Comparison of ENCODE assay signal across 23 mouse cellular contexts in the genomic region with DNA sequence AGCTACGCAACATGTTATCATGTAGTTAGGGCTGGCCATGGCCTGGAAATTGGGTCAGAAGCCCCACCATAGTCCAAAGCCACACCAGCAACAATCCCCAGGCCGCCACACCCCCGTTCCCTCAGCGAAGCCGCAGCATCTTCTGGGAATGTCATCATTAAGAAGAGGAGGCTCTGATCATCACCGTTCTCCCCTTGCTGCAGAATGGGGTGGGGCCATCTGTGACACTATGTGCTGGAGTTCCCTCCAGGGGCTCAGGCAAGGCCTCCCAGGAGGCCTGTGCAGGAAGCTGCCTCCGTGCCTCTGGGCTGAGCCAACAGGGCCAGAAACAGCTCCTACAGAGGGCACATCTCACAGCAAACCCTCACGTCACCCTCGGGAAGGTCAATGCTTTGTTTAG.
DNase-seq lines count a peak whose midpoint lies in the region; ATAC-seq and TF ChIP-seq lines count a peak whose summit lies in the region.
"Had no signal": no experiment of that assay in that cellular context is flagged by ENCODE, and none has a peak within 500 bp of the region (broad histone marks: within the 10 kb centered on the region; RNA-seq: fewer than 3 reads in every experiment).

No protein-coding gene starts in this region.

- no peak for TF ChIP-seq CTCF in olfactory bulb, adult 2 months (IDR thresholded peaks at IDR 0.05; ENCODE audit: insufficient read depth, low read depth, low read length)

- DNase-seq in forebrain, embryonic 10.5 days (ENCODE audit: extremely low spot score, low spot score): no peak
- DNase-seq in heart, embryonic 10.5 days (ENCODE audit: low spot score): no peak
- no peak for DNase-seq in heart, adult 8-10 months (ENCODE audit: low spot score)
- DNase-seq in midbrain, embryonic 14.5 days: no peak
- no peak for DNase-seq in midbrain, embryonic 11.5 days (ENCODE audit: low spot score, missing footprints)
- DNase-seq: adrenal gland, adult 2 months; cerebellum, adult 18-20 months; embryo, embryonic 11 days; gastrocnemius, postnatal 25 days; kidney, postnatal 25 days; lung, postnatal 10 days; right cerebral cortex, postnatal 14 days; thymus, adult 2 months had no signal

- H3K4me2 ChIP-seq in forebrain, embryonic 15.5 days (replicated peaks): no peak overlapping the region
- no peak overlapping the region for H3K4me2 ChIP-seq in midbrain, embryonic 14.5 days (ENCODE audit: low read length)
- no peak overlapping the region for H3K4me2 ChIP-seq in midbrain, embryonic 11.5 days
- H3K4me2 ChIP-seq in neural tube, embryonic 15.5 days: no peak overlapping the region
- H3K4me2 ChIP-seq: heart, embryonic 15.5 days had no signal

- peak overlapping the region; percentile 8; the same call in 1 of the 2 replicates for H3K27ac ChIP-seq in forebrain, embryonic 10.5 days
- no peak overlapping the region for H3K27ac ChIP-seq in forebrain, embryonic 15.5 days (replicated peaks)
- peak overlapping the region; percentile 49 for H3K27ac ChIP-seq in heart, embryonic 10.5 days
- H3K27ac ChIP-seq in midbrain, embryonic 14.5 days (replicated peaks; ENCODE audit: low read depth, low read length): 0 out of 2 replicates have a peak overlapping the region, but pooled peaks have one; percentile 5
- H3K27ac ChIP-seq in midbrain, embryonic 11.5 days (ENCODE audit: low read depth, low read length): no peak overlapping the region
- peak overlapping the region; percentile 1; the same call in 1 of the 2 replicates for H3K27ac ChIP-seq in olfactory bulb, adult 2 months (ENCODE audit: insufficient read depth, low read depth, low read length)
- no peak overlapping the region for H3K27ac ChIP-seq in neural tube, embryonic 15.5 days (replicated peaks)
- H3K27ac ChIP-seq: heart, embryonic 15.5 days; hindbrain, embryonic 10.5 days; layer of hippocampus, adult 2 months; midbrain, embryonic 10.5 days; stomach, postnatal 0 days had no signal

- peaks cover 39% of the 10 kb centered on the region for H3K4me1 ChIP-seq in forebrain, embryonic 10.5 days
- peaks cover 9% of the 10 kb centered on the region; the same call in 1 of the 2 replicates for H3K4me1 ChIP-seq in forebrain, embryonic 15.5 days
- peaks cover 60% of the 10 kb centered on the region for H3K4me1 ChIP-seq in heart, embryonic 10.5 days
- H3K4me1 ChIP-seq in midbrain, embryonic 14.5 days (ENCODE audit: control insufficient read depth, insufficient read depth, low read length): no peaks in the 10 kb centered on the region
- H3K4me1 ChIP-seq in midbrain, embryonic 11.5 days (ENCODE audit: control insufficient read depth, insufficient read depth, low read length): no peaks in the 10 kb centered on the region
- H3K4me1 ChIP-seq in olfactory bulb, adult 2 months (ENCODE audit: control insufficient read depth, insufficient read depth, low read length): peaks cover 31% of the 10 kb centered on the region
- H3K4me1 ChIP-seq in neural tube, embryonic 15.5 days: peaks cover 21% of the 10 kb centered on the region

- H3K4me3 ChIP-seq in forebrain, embryonic 10.5 days: no peak overlapping the region
- no peak overlapping the region for H3K4me3 ChIP-seq in forebrain, embryonic 15.5 days
- no peak overlapping the region for H3K4me3 ChIP-seq in heart, embryonic 10.5 days
- no peak overlapping the region for H3K4me3 ChIP-seq in midbrain, embryonic 14.5 days (replicated peaks; ENCODE audit: low read depth, low read length)
- H3K4me3 ChIP-seq in midbrain, embryonic 11.5 days (ENCODE audit: low read depth, low read length): no peak overlapping the region
- no peak overlapping the region for H3K4me3 ChIP-seq in olfactory bulb, adult 2 months (ENCODE audit: insufficient read depth, low read depth, low read length)
- H3K4me3 ChIP-seq in neural tube, embryonic 15.5 days (replicated peaks): no peak overlapping the region
- H3K4me3 ChIP-seq: heart, embryonic 15.5 days; hindbrain, embryonic 10.5 days; layer of hippocampus, adult 2 months; midbrain, embryonic 10.5 days had no signal

- 78% methylated on average over 9 of the region's 9 CpGs for WGBS in forebrain, embryonic 10.5 days
- WGBS in forebrain, embryonic 15.5 days: 71% methylated on average over 9 of the region's 9 CpGs
- WGBS in heart, embryonic 10.5 days: 50% methylated on average over 9 of the region's 9 CpGs
- WGBS in midbrain, embryonic 14.5 days: 67% methylated on average over 9 of the region's 9 CpGs
- WGBS in midbrain, embryonic 11.5 days: 73% methylated on average over 9 of the region's 9 CpGs
- 55% methylated on average over 9 of the region's 9 CpGs for WGBS in olfactory bulb, adult 2 months
- 62% methylated on average over 9 of the region's 9 CpGs for WGBS in neural tube, embryonic 15.5 days

- no peak overlapping the region for H3K9ac ChIP-seq in forebrain, embryonic 15.5 days (replicated peaks)
- H3K9ac ChIP-seq in midbrain, embryonic 14.5 days (replicated peaks; ENCODE audit: low read length): no peak overlapping the region
- H3K9ac ChIP-seq in midbrain, embryonic 11.5 days (ENCODE audit: low read length): no peak overlapping the region
- no peak overlapping the region for H3K9ac ChIP-seq in neural tube, embryonic 15.5 days (replicated peaks)
- H3K9ac ChIP-seq: heart, embryonic 15.5 days had no signal

- no peaks in the 10 kb centered on the region for H3K9me3 ChIP-seq in forebrain, embryonic 10.5 days
- H3K9me3 ChIP-seq in forebrain, embryonic 15.5 days: no peaks in the 10 kb centered on the region
- no peaks in the 10 kb centered on the region for H3K9me3 ChIP-seq in heart, embryonic 10.5 days
- no peaks in the 10 kb centered on the region for H3K9me3 ChIP-seq in midbrain, embryonic 14.5 days (ENCODE audit: control insufficient read depth, low read length)
- no peaks in the 10 kb centered on the region for H3K9me3 ChIP-seq in midbrain, embryonic 11.5 days (ENCODE audit: control insufficient read depth, low read length)
- no peaks in the 10 kb centered on the region for H3K9me3 ChIP-seq in neural tube, embryonic 15.5 days (replicated peaks)
- H3K9me3 ChIP-seq: heart, embryonic 15.5 days; hindbrain, embryonic 10.5 days; midbrain, embryonic 10.5 days had no signal

- no peak for ATAC-seq in forebrain, embryonic 15.5 days (replicated peaks)
- no peak for ATAC-seq in midbrain, embryonic 14.5 days (ENCODE audit: low FRiP score, low TSS enrichment)
- ATAC-seq in midbrain, embryonic 11.5 days (ENCODE audit: low FRiP score): no peak
- ATAC-seq in neural tube, embryonic 15.5 days (ENCODE audit: low FRiP score): no peak; the same call in 1 of the 2 replicates
- ATAC-seq: CD4-positive, CD25-positive, alpha-beta regulatory T cell, adult 4 months; intestine, postnatal 0 days had no signal

- TF ChIP-seq POLR2A in olfactory bulb, adult 2 months (IDR thresholded peaks at IDR 0.05; ENCODE audit: insufficient read depth, low read depth, low read length): no peak

- peaks cover 15% of the 10 kb centered on the region for H3K36me3 ChIP-seq in forebrain, embryonic 10.5 days (replicated peaks)
- H3K36me3 ChIP-seq in forebrain, embryonic 15.5 days: no peaks in the 10 kb centered on the region
- peaks cover 27% of the 10 kb centered on the region for H3K36me3 ChIP-seq in heart, embryonic 10.5 days
- 0 out of 2 replicates have a peak, but pooled peaks cover 8% of the 10 kb centered on the region for H3K36me3 ChIP-seq in midbrain, embryonic 14.5 days (ENCODE audit: control insufficient read depth, insufficient read depth, low read length)
- H3K36me3 ChIP-seq in midbrain, embryonic 11.5 days (ENCODE audit: control insufficient read depth, insufficient read depth, low read length): no peaks in the 10 kb centered on the region
- peaks cover 15% of the 10 kb centered on the region; the same call in 1 of the 2 replicates for H3K36me3 ChIP-seq in neural tube, embryonic 15.5 days

- peaks cover 6% of the 10 kb centered on the region for H3K27me3 ChIP-seq in forebrain, embryonic 10.5 days (ENCODE audit: poor library complexity, severe bottlenecking)
- H3K27me3 ChIP-seq in forebrain, embryonic 15.5 days: no peaks in the 10 kb centered on the region
- H3K27me3 ChIP-seq in heart, embryonic 10.5 days (ENCODE audit: insufficient read depth, poor library complexity, severe bottlenecking): no peaks in the 10 kb centered on the region
- no peaks in the 10 kb centered on the region for H3K27me3 ChIP-seq in midbrain, embryonic 14.5 days (ENCODE audit: control insufficient read depth, insufficient read depth, low read length)
- H3K27me3 ChIP-seq in midbrain, embryonic 11.5 days (ENCODE audit: control insufficient read depth, insufficient read depth, low read length): peaks cover 3% of the 10 kb centered on the region; the same call in 1 of the 2 replicates
- no peaks in the 10 kb centered on the region for H3K27me3 ChIP-seq in neural tube, embryonic 15.5 days (replicated peaks)
- H3K27me3 ChIP-seq: heart, embryonic 15.5 days had no signal

Comparison
In these comparisons a context has a peak if more than half of its experiments do, and no peak if none do; other contexts are left out.
1. H3K27ac ChIP-seq: peak in forebrain, embryonic 10.5 days (single experiment), heart, embryonic 10.5 days (single experiment), midbrain, embryonic 14.5 days (single experiment) and olfactory bulb, adult 2 months (single experiment); none in forebrain, embryonic 15.5 days (single experiment), midbrain, embryonic 11.5 days (single experiment) and neural tube, embryonic 15.5 days (single experiment).